Mouse (Mus musculus) layer of hippocampus, postnatal 10 days (tissue): Measurements from ENCODE around the gene Wfdc6a. TPM values are rescaled to one million over a fixed set of nuclear protein-coding genes. Genes with fewer than 3 reads are reported as not detected.
"Not testable (repeated sequence)": the region's sequence is repeated elsewhere in the genome, so short reads cannot be mapped to it uniquely, and the experiment has no call there.

Source experiments
- DNase-seq, 2 experiments: peaks; one replicate each; pipeline ENCODE4 v3.0.0; 2021; ENCODE audit warnings: low spot score in 2 of 2
- long read RNA-seq: library from polyadenylated mRNA; stranded (forward); transcript quantifications from one replicate; pipeline ENCODE4 v2.0.0, GENCODE M21; 2023
- total RNA-seq, 2 experiments: library from RNA; stranded (reverse); gene quantifications; 2 replicates each; pipeline ENCODE4 v1.2.3; 2021

Wfdc6a gene
- 1 to 10 TPM in 1 of 2 experiments, under 1 TPM in 1; 0.78 to 2.2 TPM for total RNA-seq
- long read RNA-seq, partial matches to known transcripts, result 0 of 4 reads
- long read RNA-seq, other reads (novel, unspliced or antisense), result 2 of 4 reads

DNA sequence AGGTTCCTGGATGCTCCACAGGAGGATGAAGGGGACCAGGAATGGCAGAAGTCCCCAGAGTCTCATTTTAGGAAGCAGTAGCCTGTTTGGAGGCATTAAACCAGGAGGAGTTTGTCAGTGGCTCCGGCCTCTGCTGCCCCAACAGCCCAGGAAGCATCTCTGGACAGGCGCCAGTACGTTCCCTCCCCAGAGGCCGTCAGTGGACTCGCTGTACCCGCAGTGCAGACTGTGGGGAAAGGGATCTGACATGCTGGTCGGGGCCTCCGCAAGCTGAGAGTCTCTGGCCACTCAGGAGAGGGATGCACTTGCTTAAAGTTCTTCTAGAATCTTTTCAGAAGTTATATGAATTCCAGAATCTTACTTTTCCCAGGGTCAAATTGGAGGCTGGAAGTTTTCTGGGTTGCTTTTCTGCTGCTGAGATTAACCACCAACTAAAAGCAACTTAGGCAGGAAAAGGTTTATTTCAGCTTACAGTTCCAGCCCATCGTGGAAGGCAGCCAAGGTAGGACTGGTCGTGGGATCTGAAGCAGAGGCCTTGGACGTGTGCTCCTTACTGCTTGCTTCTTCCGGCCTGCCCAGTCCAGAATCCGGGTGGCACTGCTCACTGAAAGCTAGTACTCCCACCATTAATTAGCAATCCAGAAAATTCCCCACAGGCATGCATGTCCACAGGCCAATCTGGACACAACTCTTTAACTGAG is at the start of gene Wfdc6a:
Wfdc6a (minus strand) TSS at position 423 of the 701 bp plus-strand sequence.
- not testable (repeated sequence) for DNase-seq

- DNase-seq, result no peak
These were observed 36.5 kb upstream of the Wfdc6a start for GRCm38 (mm10) chr2:164621775-164622174.

DNA sequence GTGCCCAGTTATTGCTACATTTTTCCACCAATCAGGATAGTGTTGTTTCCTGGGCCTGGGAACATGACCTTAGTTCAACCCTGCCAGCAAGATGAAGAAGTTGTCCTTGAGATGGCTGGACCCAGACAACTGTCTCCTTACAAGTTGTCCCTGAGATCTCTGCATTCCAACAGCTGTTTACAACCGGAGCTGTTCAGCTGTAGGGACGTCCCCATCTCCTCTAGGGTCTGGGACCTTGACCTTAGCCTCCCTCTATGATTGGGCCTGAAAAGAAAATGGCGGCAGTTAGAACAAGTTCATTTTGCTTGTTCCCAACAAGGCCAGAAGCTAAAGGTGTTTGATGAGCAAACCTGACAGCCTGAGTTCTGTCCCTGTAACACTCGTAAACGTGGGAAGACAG is 33.8 kb upstream of the Wfdc6a start:
- no peak for DNase-seq

DNA sequence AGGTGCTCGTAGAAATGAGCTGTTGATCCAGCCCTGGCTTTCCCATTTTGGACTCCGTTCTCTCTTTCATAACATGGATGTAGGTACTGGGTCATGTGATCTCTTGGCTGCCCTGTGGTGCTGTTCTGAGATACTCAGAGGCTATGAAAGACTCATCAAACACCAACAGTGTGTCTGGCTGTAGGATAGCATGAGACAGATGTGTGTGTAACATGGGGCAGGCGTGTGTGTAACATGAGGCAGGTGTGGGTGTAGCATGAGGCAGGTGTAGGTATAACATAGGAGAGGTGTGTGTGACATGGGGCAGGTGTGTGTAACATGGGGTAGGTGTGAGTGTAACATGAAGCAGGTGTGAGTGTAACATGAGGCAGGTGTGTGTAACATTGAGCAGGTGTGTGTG is 30.1 kb upstream of the Wfdc6a start:
- no peak for DNase-seq

- DNase-seq, result peak; percentile 20 to 29
These were observed 28.2 kb upstream of the Wfdc6a start, which contains the start of the genes Wfdc6b and Wfdc8 for GRCm38 (mm10) chr2:164613471-164613870. Gene Wfdc6b, plus strand, starts transcription at chr2:164613522. Gene Wfdc8, minus strand, starts transcription at chr2:164613626.

- DNase-seq, result no peak
These were observed 23.5 kb upstream of the Wfdc6a start for GRCm38 (mm10) chr2:164608781-164609180.

GRCm38 (mm10) chr2:164604411-164604810 is 19.2 kb upstream of the Wfdc6a start:
- no peak for DNase-seq

- DNase-seq, result no peak
These were observed 18.2 kb upstream of the Wfdc6a start for GRCm38 (mm10) chr2:164603482-164603881.

GRCm38 (mm10) chr2:164600179-164600578 is 14.9 kb upstream of the Wfdc6a start:
- DNase-seq, result no peak

- DNase-seq, result no peak
These were observed 8.2 kb upstream of the Wfdc6a start, which contains the start of gene Eppin for GRCm38 (mm10) chr2:164593494-164593893. Gene Eppin, minus strand, starts transcription at chr2:164593594.

- DNase-seq, result peak; percentile 37 to 49
These were observed 6.8 kb upstream of the Wfdc6a start for GRCm38 (mm10) chr2:164592014-164592413.

DNA sequence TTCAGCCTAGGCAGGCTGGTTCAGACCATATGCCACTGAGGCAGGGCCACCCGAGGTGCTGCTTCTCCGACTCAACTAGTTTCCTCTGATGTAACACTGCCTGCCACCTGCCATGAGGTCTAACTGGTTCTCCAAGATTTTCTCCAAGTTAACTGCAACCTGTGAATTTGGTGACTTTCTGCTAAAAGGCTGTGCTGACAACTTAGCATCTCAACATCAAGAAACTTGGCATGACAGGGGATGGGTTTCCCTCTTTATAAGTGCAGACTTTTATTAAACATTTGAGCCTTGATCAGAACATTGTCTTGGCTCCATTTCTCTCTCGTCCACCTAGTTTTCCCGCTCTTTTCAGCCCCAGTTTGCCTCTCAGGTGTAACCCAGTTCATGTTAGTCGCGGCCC is 11.9 kb downstream of the Wfdc6a start, which contains the start of gene Spint3:
Spint3 (minus strand) TSS at position 101 of the 400 bp plus-strand sequence.
- not testable (repeated sequence) for DNase-seq

- DNase-seq, result no peak
These were observed 17.8 kb downstream of the Wfdc6a start for GRCm38 (mm10) chr2:164567460-164567859.

GRCm38 (mm10) chr2:164566997-164567396 is 18.2 kb downstream of the Wfdc6a start:
- no peak for DNase-seq

DNA sequence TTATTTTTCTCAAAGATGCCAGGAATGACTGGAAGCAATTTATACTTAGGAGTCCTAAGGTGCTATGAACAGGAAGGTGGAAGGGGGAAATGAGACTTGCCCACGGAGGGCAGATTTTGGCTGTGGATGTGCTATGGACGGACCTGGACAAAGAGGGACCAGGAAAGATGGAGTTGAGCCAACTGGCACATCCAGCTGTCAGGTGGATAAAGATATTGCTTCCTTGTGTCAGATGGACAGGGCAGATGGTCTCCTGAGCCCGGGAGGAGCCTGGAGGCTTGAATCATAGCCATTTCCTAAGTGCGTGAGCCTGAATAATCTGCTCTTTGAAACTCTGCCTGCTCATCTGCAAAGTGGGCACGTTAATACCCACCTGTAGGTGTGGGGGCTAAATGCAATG is 20.9 kb downstream of the Wfdc6a start:
- DNase-seq, result no peak

GRCm38 (mm10) chr2:164563339-164564038 is 21.8 kb downstream of the Wfdc6a start:
- peak; percentile 31 to 63 for DNase-seq

DNA sequence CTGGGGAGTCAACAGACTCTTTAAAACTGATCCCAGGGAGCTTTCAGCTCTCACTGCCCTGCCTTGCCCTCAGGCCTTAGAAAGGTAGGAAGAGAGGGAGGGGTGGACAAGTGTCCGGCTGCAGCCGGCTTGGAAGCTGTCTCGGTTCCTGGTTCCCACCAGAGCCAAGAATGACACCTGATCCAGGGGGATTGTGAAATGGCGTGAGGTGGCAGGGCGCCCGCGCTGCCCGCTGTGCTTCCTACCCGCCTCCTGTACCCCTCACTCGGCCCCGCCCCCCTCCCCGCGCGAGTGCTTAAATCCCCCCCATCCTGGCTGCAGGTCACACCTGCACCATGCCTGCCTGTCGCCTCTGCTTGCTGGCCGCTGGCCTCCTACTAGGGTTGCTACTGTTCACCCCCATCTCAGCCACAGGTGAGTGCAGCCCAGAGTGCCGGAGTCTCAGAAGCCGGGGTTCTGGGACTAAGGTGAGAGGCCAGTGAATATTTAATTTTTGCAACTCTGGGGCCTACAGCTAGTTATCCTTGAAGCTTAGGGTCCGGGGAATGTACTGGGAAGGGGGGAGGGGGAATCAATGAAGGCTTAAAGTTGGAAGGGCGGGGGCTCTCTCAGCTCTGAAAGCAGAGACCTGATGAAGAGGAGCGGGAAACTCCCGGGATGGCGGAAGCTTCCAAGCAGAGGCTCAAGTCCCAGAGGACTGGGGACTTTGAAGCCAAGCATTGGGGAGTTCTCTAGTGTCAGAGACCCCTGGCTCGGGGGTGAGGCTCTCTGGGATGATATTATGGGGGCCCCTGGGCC is 22.7 kb downstream of the Wfdc6a start, which contains the start of gene Wfdc2:
Wfdc2 (plus strand) TSS at position 23 of the 798 bp plus-strand sequence.
- DNase-seq, result no peak

DNA sequence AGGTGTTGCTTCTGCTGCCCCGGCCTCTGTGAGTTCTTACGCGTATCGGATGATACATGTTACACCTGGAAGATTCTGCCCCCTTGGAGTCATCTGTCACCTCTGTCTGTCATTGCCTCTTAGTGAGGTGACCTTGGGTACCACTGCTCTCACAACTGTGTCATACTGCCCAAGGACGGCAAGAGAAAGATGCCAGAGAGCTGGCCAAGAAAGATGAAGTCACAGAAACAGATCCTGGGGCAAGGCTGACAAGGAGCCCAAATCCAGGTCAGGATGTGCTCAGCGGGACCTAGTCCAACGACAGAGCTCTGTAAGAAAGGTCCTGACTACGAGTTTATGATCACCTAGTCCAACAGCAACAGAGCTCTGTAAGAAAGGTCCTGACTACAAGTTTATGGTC is 25.1 kb downstream of the Wfdc6a start:
- no peak for DNase-seq

DNA sequence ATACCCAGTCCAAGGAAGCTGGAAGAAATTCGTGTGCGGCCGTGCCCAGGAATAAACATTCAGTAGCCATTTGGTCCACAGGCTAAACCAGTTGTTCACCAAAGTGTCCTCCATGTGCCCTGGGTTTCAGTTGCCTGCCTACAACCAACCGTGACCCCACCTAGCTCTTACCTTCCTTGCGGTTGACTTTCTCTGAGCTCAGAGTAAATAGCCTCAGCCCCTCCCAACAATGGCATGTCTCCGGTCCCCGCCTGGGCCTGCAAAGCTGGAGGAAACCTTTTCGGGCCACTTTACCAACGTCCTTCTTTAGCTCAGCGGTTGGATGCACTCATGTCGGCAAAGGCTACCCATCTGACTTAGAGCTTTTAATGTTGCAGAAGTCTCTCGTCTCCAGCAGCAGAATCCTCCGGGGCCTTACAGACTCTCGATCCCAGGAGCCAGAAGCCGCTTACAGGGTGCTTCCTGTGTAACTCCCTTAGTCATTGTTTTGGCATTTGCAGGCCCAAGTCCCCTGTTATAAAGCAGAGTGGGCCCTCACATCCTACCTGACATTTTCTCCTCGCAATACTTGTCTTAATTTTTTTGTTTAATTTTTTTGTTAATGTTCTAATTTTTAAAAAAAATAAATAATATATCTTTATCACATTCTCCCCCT is 26.1 kb downstream of the Wfdc6a start:
- DNase-seq, result no peak

GRCm38 (mm10) chr2:164558426-164558825 is 26.8 kb downstream of the Wfdc6a start:
- no peak for DNase-seq

- no peak for DNase-seq
These were observed 33.7 kb downstream of the Wfdc6a start for GRCm38 (mm10) chr2:164551502-164551901.
